Mouse (Mus musculus): Measurements from ENCODE around the gene Sprr4. TPM values are rescaled to one million over a fixed set of nuclear protein-coding genes. Genes with fewer than 3 reads are reported as not detected.

Gene Sprr4
- polyA plus RNA-seq, 1 experiment from 2014 or later: not detected

DNA sequence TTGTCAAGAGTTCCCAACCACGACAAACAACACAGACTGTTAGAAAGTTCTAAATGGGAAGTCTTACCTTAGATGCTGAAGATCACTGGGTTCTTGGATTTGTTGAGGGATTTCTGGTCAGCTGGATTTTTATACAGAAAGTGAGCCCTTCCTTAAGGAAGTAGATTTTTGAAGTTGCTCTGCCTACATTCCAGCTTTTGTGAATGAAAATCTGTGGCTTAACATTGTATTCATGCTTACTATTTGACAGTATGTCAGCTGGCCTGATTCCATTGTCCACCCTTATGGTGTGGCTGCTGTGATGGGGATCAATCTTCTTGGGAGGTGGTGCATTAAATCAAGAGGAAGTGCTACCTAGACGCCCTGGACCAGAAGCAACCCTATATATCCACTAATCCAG, 41.7 kb downstream of the Sprr4 start, which contains the start of gene Sprr3:
TSS of gene Sprr3 (minus strand) at position 101 of the 400 bp plus-strand sequence.
- Histone ChIP-seq H3K4me2 (replicated peaks) (no peak within 1 kb of the TSS), H3K4me1 (no peaks in the 10 kb centered on the region), H3K4me3 (no peak within 1 kb of the TSS), H3K27ac (no peak within 1 kb of the TSS), H3K9ac (no peak within 1 kb of the TSS), H3K27me3 (no peaks in the 10 kb centered on the region), H3K9me3 (no peaks in the 10 kb centered on the region), H3K36me3 (no peaks in the 10 kb centered on the region)
- WGBS: 64% methylated on average over 2 of the region's 2 CpGs
- ATAC-seq (ENCODE audit: insufficient number of reproducible peaks, insufficient read depth, low FRiP score, low TSS enrichment): no peak

DNA sequence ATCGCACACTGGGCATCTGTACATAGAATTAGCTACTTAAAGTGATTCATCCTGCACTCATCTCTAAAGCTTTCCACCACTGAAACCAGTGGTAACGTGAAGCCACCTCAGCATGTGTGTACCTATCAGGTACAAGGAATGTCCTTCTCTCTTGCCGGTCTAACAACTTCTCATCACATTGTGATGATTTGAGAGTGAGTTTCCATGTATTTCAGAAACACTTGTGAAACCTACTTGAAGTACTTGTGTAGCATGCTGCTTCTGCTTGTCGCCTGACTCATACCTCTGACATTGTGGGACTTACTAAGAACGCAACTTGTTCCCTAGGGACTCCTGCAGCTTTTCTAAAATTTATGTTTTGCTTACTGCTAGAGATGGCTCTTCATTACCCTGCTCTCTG, 45.1 kb downstream of the Sprr4 start:
- no peak overlapping the region for H3K4me3 ChIP-seq
- no peak overlapping the region for H3K9ac ChIP-seq
- no peaks in the 10 kb centered on the region for H3K4me1 ChIP-seq
- no peak overlapping the region for H3K4me2 ChIP-seq (replicated peaks)
- H3K27me3 ChIP-seq: no peaks in the 10 kb centered on the region
- no peak overlapping the region for H3K27ac ChIP-seq
- H3K36me3 ChIP-seq: no peaks in the 10 kb centered on the region
- no peak for ATAC-seq (ENCODE audit: insufficient number of reproducible peaks, insufficient read depth, low FRiP score, low TSS enrichment)
- H3K9me3 ChIP-seq: no peaks in the 10 kb centered on the region
- 83% methylated on average over 5 of the region's 5 CpGs for WGBS

Other genes starting within 250 kb of the Sprr4 start
- not detected in 2 replicates for gene Sprr2a3, start 215.1 kb downstream of the Sprr4 start, polyA plus RNA-seq (2016; fragmentation: Nextera tagmentation; extraction: Ambion mirVana)
- 0.61 TPM in 1 of 2 replicates, not detected in the other for gene Sprr2b, start 183.9 kb downstream of the Sprr4 start, polyA plus RNA-seq (2016; fragmentation: Nextera tagmentation; extraction: Ambion mirVana)
- gene Sprr2d, start 161.4 kb downstream of the Sprr4 start, polyA plus RNA-seq (2016; fragmentation: Nextera tagmentation; extraction: Ambion mirVana): not detected in 2 replicates
- not detected in 2 replicates for gene Sprr2e, start 148.3 kb downstream of the Sprr4 start, polyA plus RNA-seq (2016; fragmentation: Nextera tagmentation; extraction: Ambion mirVana)
- gene Sprr2f, start 135.3 kb downstream of the Sprr4 start, polyA plus RNA-seq (2016; fragmentation: Nextera tagmentation; extraction: Ambion mirVana): not detected in 2 replicates
- not detected in 2 replicates for gene Sprr2h, start 114.8 kb downstream of the Sprr4 start, polyA plus RNA-seq (2016; fragmentation: Nextera tagmentation; extraction: Ambion mirVana)
- gene Sprr2i, start 92.5 kb downstream of the Sprr4 start, polyA plus RNA-seq (2016; fragmentation: Nextera tagmentation; extraction: Ambion mirVana): not detected in 2 replicates
- gene Sprr2j-ps, start 82.4 kb downstream of the Sprr4 start, polyA plus RNA-seq (2016; fragmentation: Nextera tagmentation; extraction: Ambion mirVana): not detected in 2 replicates
- gene Gm9774, start 71.1 kb downstream of the Sprr4 start, polyA plus RNA-seq (2016; fragmentation: Nextera tagmentation; extraction: Ambion mirVana): 5.9 and 7.5 TPM in 2 replicates
- gene Sprr2k, start 67.9 kb downstream of the Sprr4 start, polyA plus RNA-seq (2016; fragmentation: Nextera tagmentation; extraction: Ambion mirVana): not detected in 2 replicates
- not detected in 2 replicates for gene Sprr1b, start 61.7 kb downstream of the Sprr4 start, polyA plus RNA-seq (2016; fragmentation: Nextera tagmentation; extraction: Ambion mirVana)
- gene Sprr3, start 41.8 kb downstream of the Sprr4 start, polyA plus RNA-seq (2016; fragmentation: Nextera tagmentation; extraction: Ambion mirVana): not detected in 2 replicates
- gene Sprr1a, start 14.6 kb downstream of the Sprr4 start, polyA plus RNA-seq (2016; fragmentation: Nextera tagmentation; extraction: Ambion mirVana): 0.29 and 0.55 TPM in 2 replicates
- not detected in 2 replicates for gene 2310046K23Rik, start 34.0 kb upstream of the Sprr4 start, polyA plus RNA-seq (2016; fragmentation: Nextera tagmentation; extraction: Ambion mirVana)
- gene Ivl, start 73.2 kb upstream of the Sprr4 start, polyA plus RNA-seq (2016; fragmentation: Nextera tagmentation; extraction: Ambion mirVana): not detected in 2 replicates
- gene Smcp, start 88.5 kb upstream of the Sprr4 start, polyA plus RNA-seq (2016; fragmentation: Nextera tagmentation; extraction: Ambion mirVana): not detected in 2 replicates
- not detected in 2 replicates for gene 2210017I01Rik, start 107.0 kb upstream of the Sprr4 start, polyA plus RNA-seq (2016; fragmentation: Nextera tagmentation; extraction: Ambion mirVana)
- not detected in 2 replicates for gene Lce6a, start 121.2 kb upstream of the Sprr4 start, polyA plus RNA-seq (2016; fragmentation: Nextera tagmentation; extraction: Ambion mirVana)
- gene Lce1a1, start 147.8 kb upstream of the Sprr4 start, polyA plus RNA-seq (2016; fragmentation: Nextera tagmentation; extraction: Ambion mirVana): not detected in 2 replicates
- gene Lce1b, start 156.4 kb upstream of the Sprr4 start, polyA plus RNA-seq (2016; fragmentation: Nextera tagmentation; extraction: Ambion mirVana): not detected in 2 replicates
- gene Lce1a2, start 169.8 kb upstream of the Sprr4 start, polyA plus RNA-seq (2016; fragmentation: Nextera tagmentation; extraction: Ambion mirVana): not detected in 2 replicates
- gene Lce1c, start 178.8 kb upstream of the Sprr4 start, polyA plus RNA-seq (2016; fragmentation: Nextera tagmentation; extraction: Ambion mirVana): not detected in 2 replicates
- not detected in 2 replicates for gene Lce1d, start 186.7 kb upstream of the Sprr4 start, polyA plus RNA-seq (2016; fragmentation: Nextera tagmentation; extraction: Ambion mirVana)
- not detected in 2 replicates for gene Lce1e, start 208.6 kb upstream of the Sprr4 start, polyA plus RNA-seq (2016; fragmentation: Nextera tagmentation; extraction: Ambion mirVana)
- gene Lce1f, start 219.9 kb upstream of the Sprr4 start, polyA plus RNA-seq (2016; fragmentation: Nextera tagmentation; extraction: Ambion mirVana): not detected in 2 replicates
- gene Gm38119, start 238.6 kb upstream of the Sprr4 start, polyA plus RNA-seq (2016; fragmentation: Nextera tagmentation; extraction: Ambion mirVana): not detected in 2 replicates